Mouse (Mus musculus) hindbrain, embryonic 10.5 days (tissue): ENCODE data around the gene Ces1d. TPM values are rescaled to one million over a fixed set of nuclear protein-coding genes. Genes with fewer than 3 reads are reported as not detected.

ENCODE experiments used
- DNase-seq: peaks from one replicate; pipeline ENCODE4 v3.0.0-alpha.2; 2017; ENCODE audit warnings: low spot score
- H3K27ac ChIP-seq: fragments of 300-500 bp; sonication (generic); 2 replicates; pipeline ENCODE4 v1.5.1; 2016; ENCODE audit warnings: mild to moderate bottlenecking, moderate library complexity
- H3K27me3 ChIP-seq: fragments of 300-500 bp; sonication (generic); 2 replicates; pipeline ENCODE4 v1.6.1; 2016; ENCODE audit warnings: mild to moderate bottlenecking; ENCODE audit not compliant: poor library complexity, insufficient read depth, severe bottlenecking
- H3K36me3 ChIP-seq: fragments of 300-500 bp; sonication (generic); 2 replicates; pipeline ENCODE4 v1.6.1; 2016; ENCODE audit warnings: mild to moderate bottlenecking, moderate library complexity
- H3K4me1 ChIP-seq: fragments of 300-500 bp; sonication (generic); replicated peaks from 2 replicates; pipeline ENCODE4 v1.6.1; 2016; ENCODE audit warnings: mild to moderate bottlenecking
- H3K4me3 ChIP-seq: fragments of 300-500 bp; sonication (generic); 2 replicates; pipeline ENCODE4 v1.5.1; 2016; ENCODE audit warnings: mild to moderate bottlenecking, moderate library complexity
- H3K9me3 ChIP-seq: fragments of 300-500 bp; sonication (generic); 2 replicates; pipeline ENCODE4 v1.6.1; 2016; ENCODE audit warnings: mild to moderate bottlenecking, moderate library complexity
- WGBS: fragments of 180-500 bp; shearing (Covaris S2); methylation state at CpG from one replicate; pipeline ENCODE4 v1.1.7; 2016; 5-methylcytosine and 5-hydroxymethylcytosine counted together
- polyA plus RNA-seq: library from polyadenylated mRNA; unstranded; fragments of >200 nt; fragmentation: Nextera tagmentation; extraction: Ambion mirVana; gene quantifications from 2 replicates; pipeline ENCODE4 v1.2.1, GENCODE M21; 2016

The Ces1d gene
- polyA plus RNA-seq, 1 experiment from 2014 or later = 0.48 TPM

- no peaks in the 10 kb centered on the region for H3K36me3 ChIP-seq
- WGBS = 88% methylated on average over 1 of the region's 1 CpGs
- no peaks in the 10 kb centered on the region for H3K4me1 ChIP-seq
- H3K9me3 ChIP-seq = no peaks in the 10 kb centered on the region
- no peak overlapping the region for H3K27ac ChIP-seq
- no peaks in the 10 kb centered on the region for H3K27me3 ChIP-seq
- no peak overlapping the region for H3K4me3 ChIP-seq
- DNase-seq = no peak
These were observed 75.6 kb downstream of the Ces1d start for GRCm38 (mm10) chr8:93122005-93122404.

Other genes with a start within 250 kb of the Ces1d start
- gene Slc6a2, start 237.8 kb downstream of the Ces1d start, polyA plus RNA-seq = 0.09 and 0.22 TPM in 2 replicates
- not detected in 2 replicates for gene Ces1a, start 149.6 kb downstream of the Ces1d start, polyA plus RNA-seq
- gene Ces1b, start 117.8 kb downstream of the Ces1d start, polyA plus RNA-seq = not detected in 2 replicates
- gene Ces1c, start 66.6 kb downstream of the Ces1d start, polyA plus RNA-seq = 0.09 TPM in 1 of 2 replicates, not detected in the other
- not detected in 2 replicates for gene Ces1e, start 31.8 kb upstream of the Ces1d start, polyA plus RNA-seq
- not detected in 2 replicates for gene Ces1f, start 81.9 kb upstream of the Ces1d start, polyA plus RNA-seq
- gene Ces1g, start 139.5 kb upstream of the Ces1d start, polyA plus RNA-seq = not detected in 2 replicates
- not detected in 2 replicates for gene Ces1h, start 181.9 kb upstream of the Ces1d start, polyA plus RNA-seq